Mouse (Mus musculus): ENCODE results near the gene Ets1. TPM values are rescaled to one million over a fixed set of nuclear protein-coding genes. Genes with fewer than 3 reads are reported as not detected.

Gene Ets1
- not detected in 2 replicates for total RNA-seq (2014; fragmentation: Nextera tagmentation)
- 0.05 and 0.17 TPM in 2 replicates for total RNA-seq (2017)
- not detected in 2 replicates for polyA plus RNA-seq (2012)

DNA sequence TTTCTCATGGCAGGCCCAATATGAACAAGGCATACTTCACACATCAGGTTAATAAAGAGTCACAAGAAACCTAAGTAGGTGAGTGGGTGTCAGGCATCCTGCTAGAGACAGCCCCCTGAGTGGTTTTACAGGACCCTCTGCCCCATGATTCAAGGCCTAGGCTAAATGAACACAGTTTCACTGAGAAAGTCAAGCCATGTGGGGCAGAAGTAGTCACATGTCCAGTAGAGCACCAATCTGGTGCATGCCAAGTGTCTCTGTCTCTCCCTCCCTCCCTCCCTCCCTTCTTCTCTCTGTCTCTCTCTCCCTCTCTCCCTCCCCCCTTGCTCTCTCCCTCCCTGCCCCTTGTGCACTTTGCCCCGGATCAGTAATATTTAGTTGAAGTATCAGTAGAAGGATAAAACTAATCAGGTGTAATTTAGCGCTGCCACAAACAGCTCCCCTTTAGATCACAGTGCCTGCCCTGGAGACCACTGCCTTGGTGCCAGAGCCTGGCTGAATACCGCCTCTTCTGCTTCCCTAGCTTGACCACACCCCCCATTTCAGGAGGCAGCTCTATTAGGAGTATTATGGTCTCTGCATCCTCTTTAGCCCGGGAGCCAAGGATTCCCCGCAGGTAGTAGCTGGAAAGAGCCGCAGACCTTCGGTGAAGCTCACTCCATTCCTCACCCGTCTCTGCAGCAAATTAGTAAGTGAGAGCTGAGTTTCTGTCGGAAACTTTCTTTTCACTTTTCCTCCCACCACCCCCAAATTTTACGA lies at the start of gene Ets1:
Gene Ets1, plus strand, starts transcription at position 595 of the 759 bp plus-strand sequence.
- Histone ChIP-seq H3K4me1 (ENCODE audit: insufficient read depth, low read depth, low read length) (no peaks in the 10 kb centered on the region), H3K9me3 (replicated peaks) (no peaks in the 10 kb centered on the region), H3K36me3 (replicated peaks) (no peaks in the 10 kb centered on the region), H3K4me3 (ENCODE audit: low read depth, low read length) (no peak within 1 kb of the TSS), H3K27me3 (ENCODE audit: insufficient read depth, low read length) (no peaks in the 10 kb centered on the region)
- ATAC-seq (ENCODE audit: extremely low read depth, insufficient number of reproducible peaks, low FRiP score, poor library complexity, severe bottlenecking) (no peak), DNase-seq (ENCODE audit: low spot score) (no peak)
- TF ChIP-seq TAL1 (conservative IDR thresholded peaks at IDR 0.05; ENCODE audit: low read depth, low read length) (no peak), POLR2AphosphoS5 (IDR thresholded peaks at IDR 0.05; ENCODE audit: insufficient replicate concordance, low read depth, low read length) (no peak), CTCF (IDR thresholded peaks at IDR 0.05; ENCODE audit: low read depth, low read length) (no peak), GATA1 (IDR thresholded peaks at IDR 0.05; ENCODE audit: borderline replicate concordance, low read length) (no peak), GATA2 (IDR thresholded peaks at IDR 0.05; ENCODE audit: borderline replicate concordance, low read depth, low read length) (no peak)

DNA sequence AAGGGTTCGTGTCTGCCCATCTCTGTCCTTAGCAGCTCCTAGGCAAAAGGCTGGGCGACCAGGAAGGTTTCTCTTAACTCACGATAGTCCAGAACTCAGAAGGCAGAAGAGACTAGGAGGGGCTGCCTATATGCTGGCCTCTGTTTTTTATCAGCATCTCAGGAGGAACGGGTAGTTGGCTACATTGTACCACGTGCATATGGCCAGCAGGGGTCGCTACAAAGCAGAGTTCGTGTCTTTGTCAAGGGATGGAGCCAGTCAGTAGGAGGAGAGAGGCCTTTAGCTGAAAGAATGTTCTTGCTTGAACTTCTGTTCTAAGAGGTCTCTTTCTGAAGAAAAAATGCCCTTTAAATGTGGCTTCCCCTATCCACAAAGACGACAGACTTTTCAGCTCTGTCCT lies 46.1 kb upstream of the Ets1 start:
- DNase-seq (ENCODE audit: low spot score) (peak; percentile 21), ATAC-seq (ENCODE audit: extremely low read depth, insufficient number of reproducible peaks, low FRiP score, poor library complexity, severe bottlenecking) (no peak)
- H3K27me3 ChIP-seq (ENCODE audit: insufficient read depth, low read length): 0 out of 2 replicates have a peak, but pooled peaks cover 8% of the 10 kb centered on the region

DNA sequence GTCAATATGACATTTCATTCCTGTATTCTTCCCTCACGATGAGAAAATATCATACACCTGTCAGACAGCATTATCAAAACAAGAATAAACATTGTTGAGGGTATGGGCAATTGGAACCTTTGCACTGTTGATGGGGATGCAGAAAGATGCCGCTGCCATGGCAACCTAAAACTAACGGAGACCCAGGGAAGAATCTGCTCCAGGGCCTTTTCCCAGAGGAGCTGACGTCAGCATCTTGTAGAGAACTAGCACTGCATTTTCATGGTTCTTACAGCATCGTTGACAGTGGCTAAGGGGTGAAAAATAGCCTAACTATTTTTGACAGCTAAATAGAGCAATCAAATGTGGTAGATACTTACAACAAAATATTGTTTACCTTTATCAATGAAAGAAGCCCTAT lies 45.5 kb upstream of the Ets1 start:
- DNase-seq (ENCODE audit: low spot score) (no peak), ATAC-seq (ENCODE audit: extremely low read depth, insufficient number of reproducible peaks, low FRiP score, poor library complexity, severe bottlenecking) (no peak)
- TF ChIP-seq POLR2AphosphoS5 (IDR thresholded peaks at IDR 0.05; ENCODE audit: insufficient replicate concordance, low read depth, low read length) (no peak), GATA1 (IDR thresholded peaks at IDR 0.05; ENCODE audit: borderline replicate concordance, low read length) (no peak), TAL1 (conservative IDR thresholded peaks at IDR 0.05; ENCODE audit: low read depth, low read length) (no peak), CTCF (IDR thresholded peaks at IDR 0.05; ENCODE audit: low read depth, low read length) (no peak), GATA2 (IDR thresholded peaks at IDR 0.05; ENCODE audit: borderline replicate concordance, low read depth, low read length) (no peak)
- no peaks in the 10 kb centered on the region for H3K36me3 ChIP-seq (replicated peaks)
- H3K27me3 ChIP-seq (ENCODE audit: insufficient read depth, low read length): 0 out of 2 replicates have a peak, but pooled peaks cover 8% of the 10 kb centered on the region
- no peak overlapping the region for H3K4me3 ChIP-seq (ENCODE audit: low read depth, low read length)
- no peaks in the 10 kb centered on the region for H3K4me1 ChIP-seq (ENCODE audit: insufficient read depth, low read depth, low read length)
- no peaks in the 10 kb centered on the region for H3K9me3 ChIP-seq (replicated peaks)

More for the DNA sequence above, 46.1 kb upstream of the Ets1 start:
- H3K9me3 ChIP-seq (replicated peaks): no peaks in the 10 kb centered on the region
- no peaks in the 10 kb centered on the region for H3K36me3 ChIP-seq (replicated peaks)
- no peaks in the 10 kb centered on the region for H3K4me1 ChIP-seq (ENCODE audit: insufficient read depth, low read depth, low read length)
- H3K4me3 ChIP-seq (ENCODE audit: low read depth, low read length): no peak overlapping the region
- TF ChIP-seq CTCF (IDR thresholded peaks at IDR 0.05; ENCODE audit: low read depth, low read length): no peak; the same call in 1 of the 2 replicates
- no peak for TF ChIP-seq TAL1 (conservative IDR thresholded peaks at IDR 0.05; ENCODE audit: low read depth, low read length)
- TF ChIP-seq GATA1 (IDR thresholded peaks at IDR 0.05; ENCODE audit: borderline replicate concordance, low read length): no peak
- no peak for TF ChIP-seq POLR2AphosphoS5 (IDR thresholded peaks at IDR 0.05; ENCODE audit: insufficient replicate concordance, low read depth, low read length)
- TF ChIP-seq GATA2 (IDR thresholded peaks at IDR 0.05; ENCODE audit: borderline replicate concordance, low read depth, low read length): no peak

DNA sequence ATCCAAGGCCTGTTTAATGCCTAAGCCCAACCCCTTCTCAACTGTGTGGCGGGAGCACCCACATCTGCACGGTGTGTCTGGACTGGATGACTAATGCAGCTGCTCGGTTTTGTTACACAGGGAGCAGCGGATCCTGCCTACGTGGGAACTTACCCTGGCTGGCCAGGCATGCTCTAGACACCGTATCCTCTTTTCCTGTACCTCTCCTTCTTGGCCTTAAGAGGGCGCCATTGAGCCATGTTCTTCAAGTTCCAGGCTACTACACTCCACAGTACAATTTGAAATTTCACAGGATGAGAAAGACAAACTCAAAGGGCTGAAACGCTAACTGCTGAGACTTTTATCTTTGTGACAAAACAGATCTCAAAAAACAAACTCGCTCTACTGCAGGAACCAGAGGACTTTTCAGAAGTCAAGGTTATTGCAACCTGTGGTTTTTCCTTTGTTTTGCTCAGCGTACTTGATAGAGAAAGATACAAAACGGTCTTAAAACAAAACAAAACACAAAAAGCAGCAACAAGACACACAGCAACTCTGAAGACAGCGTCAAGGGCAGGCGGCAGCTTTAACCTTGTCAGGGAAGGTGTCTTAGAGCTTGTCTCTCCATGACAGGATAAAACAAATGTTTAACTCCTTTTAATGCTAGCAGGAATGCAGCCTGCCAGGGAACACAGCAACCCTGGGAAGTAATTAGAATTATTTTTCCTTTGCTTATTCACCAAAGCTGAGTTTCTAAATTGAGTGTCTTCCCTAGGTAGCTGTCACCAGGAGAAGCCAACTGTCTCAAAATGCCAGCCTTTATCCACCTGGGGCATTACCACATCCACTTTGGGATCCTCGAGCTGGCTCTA lies 44.1 kb upstream of the Ets1 start:
- H3K9me3 ChIP-seq (replicated peaks): peaks cover 4% of the 10 kb centered on the region
- H3K27me3 ChIP-seq (ENCODE audit: insufficient read depth, low read length): 0 out of 2 replicates have a peak, but pooled peaks cover 8% of the 10 kb centered on the region
- DNase-seq (ENCODE audit: low spot score) (peak; percentile 2), ATAC-seq (ENCODE audit: extremely low read depth, insufficient number of reproducible peaks, low FRiP score, poor library complexity, severe bottlenecking) (peak; percentile 8; the same call in 1 of the 2 replicates)
- TF ChIP-seq POLR2AphosphoS5 (IDR thresholded peaks at IDR 0.05; ENCODE audit: insufficient replicate concordance, low read depth, low read length): no peak
- TF ChIP-seq CTCF (IDR thresholded peaks at IDR 0.05; ENCODE audit: low read depth, low read length): 0 out of 2 replicates have a peak, but pooled peaks have one; percentile 36
- H3K36me3 ChIP-seq (replicated peaks): no peaks in the 10 kb centered on the region
- H3K4me1 ChIP-seq (ENCODE audit: insufficient read depth, low read depth, low read length): no peaks in the 10 kb centered on the region
- no peak overlapping the region for H3K4me3 ChIP-seq (ENCODE audit: low read depth, low read length)

DNA sequence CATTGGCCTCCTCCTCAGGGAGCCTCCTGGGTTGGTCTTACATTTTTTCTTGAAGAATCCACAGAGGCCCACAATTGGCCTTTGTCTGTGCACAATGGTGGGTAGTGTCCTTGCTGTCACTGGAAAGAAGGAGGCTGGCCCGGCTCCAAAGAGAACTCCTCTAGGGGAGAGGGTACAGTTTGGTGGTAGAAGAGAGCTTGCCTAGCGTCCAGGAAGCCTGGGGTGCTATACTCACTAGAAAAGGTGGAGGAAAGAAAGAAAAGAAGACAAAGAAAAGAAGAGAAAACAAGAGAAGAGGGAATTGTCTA lies 43.5 kb upstream of the Ets1 start:
- no peaks in the 10 kb centered on the region for H3K4me1 ChIP-seq (ENCODE audit: insufficient read depth, low read depth, low read length)
- H3K9me3 ChIP-seq (replicated peaks): peaks cover 4% of the 10 kb centered on the region
- no peak for TF ChIP-seq GATA2 (IDR thresholded peaks at IDR 0.05; ENCODE audit: borderline replicate concordance, low read depth, low read length)
- TF ChIP-seq TAL1 (conservative IDR thresholded peaks at IDR 0.05; ENCODE audit: low read depth, low read length): no peak
- TF ChIP-seq GATA1 (IDR thresholded peaks at IDR 0.05; ENCODE audit: borderline replicate concordance, low read length): no peak
- no peak for TF ChIP-seq CTCF (IDR thresholded peaks at IDR 0.05; ENCODE audit: low read depth, low read length)
- no peak for TF ChIP-seq POLR2AphosphoS5 (IDR thresholded peaks at IDR 0.05; ENCODE audit: insufficient replicate concordance, low read depth, low read length)
- no peak for ATAC-seq (ENCODE audit: extremely low read depth, insufficient number of reproducible peaks, low FRiP score, poor library complexity, severe bottlenecking)
- no peaks in the 10 kb centered on the region for H3K36me3 ChIP-seq (replicated peaks)
- H3K27me3 ChIP-seq (ENCODE audit: insufficient read depth, low read length): 0 out of 2 replicates have a peak, but pooled peaks cover 5% of the 10 kb centered on the region
- no peak overlapping the region for H3K4me3 ChIP-seq (ENCODE audit: low read depth, low read length)
- no peak for DNase-seq (ENCODE audit: low spot score)

DNA sequence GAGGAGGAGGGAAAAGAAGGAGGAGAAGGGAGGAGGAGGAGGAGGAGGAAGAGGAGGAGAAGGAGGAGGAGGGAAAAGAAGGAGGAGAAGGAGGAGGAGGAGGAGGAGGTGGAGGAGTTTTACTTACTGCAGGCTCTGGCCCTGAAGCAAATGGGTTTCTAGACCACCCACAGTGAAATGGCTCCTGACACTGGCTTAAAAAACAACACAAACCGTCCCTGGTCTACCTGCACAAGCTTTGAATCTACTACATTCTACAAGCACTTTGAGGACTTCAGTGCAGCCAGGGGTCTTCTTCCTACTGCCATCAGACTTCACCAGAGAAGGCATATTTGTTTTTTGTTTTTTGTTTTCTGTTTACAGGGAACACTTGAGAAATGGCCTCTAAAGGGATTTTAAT lies 42.2 kb upstream of the Ets1 start:
- TF ChIP-seq POLR2AphosphoS5 (IDR thresholded peaks at IDR 0.05; ENCODE audit: insufficient replicate concordance, low read depth, low read length) (no peak), TAL1 (conservative IDR thresholded peaks at IDR 0.05; ENCODE audit: low read depth, low read length) (no peak), GATA2 (IDR thresholded peaks at IDR 0.05; ENCODE audit: borderline replicate concordance, low read depth, low read length) (no peak), CTCF (IDR thresholded peaks at IDR 0.05; ENCODE audit: low read depth, low read length) (no peak), GATA1 (IDR thresholded peaks at IDR 0.05; ENCODE audit: borderline replicate concordance, low read length) (no peak)
- H3K4me1 ChIP-seq (ENCODE audit: insufficient read depth, low read depth, low read length): no peaks in the 10 kb centered on the region

More for the DNA sequence above, 42.2 kb upstream of the Ets1 start:
- Histone ChIP-seq H3K36me3 (replicated peaks) (no peaks in the 10 kb centered on the region), H3K9me3 (replicated peaks) (peaks cover 4% of the 10 kb centered on the region), H3K27me3 (ENCODE audit: insufficient read depth, low read length) (0 out of 2 replicates have a peak, but pooled peaks cover 2% of the 10 kb centered on the region), H3K4me3 (ENCODE audit: low read depth, low read length) (no peak overlapping the region)
- DNase-seq (ENCODE audit: low spot score) (no peak), ATAC-seq (ENCODE audit: extremely low read depth, insufficient number of reproducible peaks, low FRiP score, poor library complexity, severe bottlenecking) (no peak)

Data from G1E (cell line).